Comparison of ENCODE assay signal across 18 mouse cellular contexts in the genomic region with DNA sequence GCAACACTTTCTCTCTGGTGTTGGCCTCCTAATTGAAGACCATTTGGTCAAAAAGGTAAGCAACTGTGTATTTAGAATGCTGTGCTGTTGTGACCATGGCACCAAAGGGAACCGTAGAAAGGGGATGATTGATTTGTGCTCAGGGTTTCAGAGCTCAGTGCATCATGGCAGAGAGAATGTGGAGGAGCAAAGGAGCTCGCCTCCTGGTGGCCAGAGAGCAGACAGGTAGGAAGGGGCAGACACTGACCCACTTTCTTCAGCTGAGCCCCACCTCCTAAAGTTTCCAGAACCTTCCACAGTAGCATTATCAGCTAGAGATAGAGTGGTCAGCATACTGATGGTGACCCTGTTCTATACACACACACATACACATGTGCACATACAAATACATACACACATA. TPM values are rescaled to one million over a fixed set of nuclear protein-coding genes. Genes with fewer than 3 reads are reported as not detected.
DNase-seq lines count a peak whose midpoint lies in the region; ATAC-seq and TF ChIP-seq lines count a peak whose summit lies in the region.
"Had no signal": no experiment of that assay in that cellular context is flagged by ENCODE, and none has a peak within 500 bp of the region (broad histone marks: within the 10 kb centered on the region; RNA-seq: fewer than 3 reads in every experiment).

No protein-coding gene starts in this region.

- TF ChIP-seq EP300 in MEL (IDR thresholded peaks at IDR 0.05; ENCODE audit: low read depth in 1 of 2, low read length in 2 of 2): no peak

- H3K9me3 ChIP-seq in forebrain, postnatal 0 days (ENCODE audit: low read length): no peaks in the 10 kb centered on the region
- H3K9me3 ChIP-seq in forebrain, embryonic 11.5 days (ENCODE audit: control insufficient read depth, low read length): no peaks in the 10 kb centered on the region
- no peaks in the 10 kb centered on the region for H3K9me3 ChIP-seq in MEL (replicated peaks; ENCODE audit: insufficient read depth, low read length)
- no peaks in the 10 kb centered on the region for H3K9me3 ChIP-seq in heart, embryonic 11.5 days (replicated peaks; ENCODE audit: control insufficient read depth, low read length)
- H3K9me3 ChIP-seq: embryonic facial prominence, embryonic 10.5 days; forebrain, embryonic 10.5 days; hindbrain, embryonic 15.5 days; midbrain, embryonic 12.5 days had no signal

- no peak for DNase-seq in forebrain, postnatal 0 days
- no peak for DNase-seq in forebrain, embryonic 11.5 days (ENCODE audit: low spot score)
- DNase-seq in lung, adult 2 months: no peak
- no peak for DNase-seq in lung, postnatal 36 days
- peak; percentile 33 for DNase-seq in MEL (ENCODE audit: low read depth, low spot score)
- DNase-seq in spleen, postnatal 14 days (ENCODE audit: low spot score in 2 of 2): no peak
- DNase-seq: cerebellum, adult 9-10 months; heart, adult 11 months; heart, postnatal 10 days; kidney, adult 9 months; left cerebral cortex, postnatal 4 days; right cerebral cortex, postnatal 14 days had no signal

- TF ChIP-seq CTCF in forebrain, postnatal 0 days (IDR thresholded peaks at IDR 0.05; ENCODE audit: low read depth): peak; percentile 47
- TF ChIP-seq CTCF in lung, adult 2 months (IDR thresholded peaks at IDR 0.05; ENCODE audit: insufficient read depth, low read length): 0 out of 2 replicates have a peak, but pooled peaks have one; percentile 15
- peak; percentile 54 to 67 (median 66) for TF ChIP-seq CTCF in MEL (IDR thresholded peaks at IDR 0.05 in 2 of 3, conservative IDR thresholded peaks at IDR 0.05 in 1 of 3; ENCODE audit: control insufficient read depth in 1 of 3, insufficient read depth in 1 of 3, low read depth in 2 of 3, low read length in 3 of 3, poor library complexity in 1 of 3, severe bottlenecking in 1 of 3)

- no peaks in the 10 kb centered on the region for H3K4me1 ChIP-seq in forebrain, postnatal 0 days (ENCODE audit: insufficient read depth)
- no peaks in the 10 kb centered on the region for H3K4me1 ChIP-seq in forebrain, embryonic 11.5 days (replicated peaks; ENCODE audit: control insufficient read depth, insufficient read depth, low read length)
- no peaks in the 10 kb centered on the region for H3K4me1 ChIP-seq in lung, adult 2 months (ENCODE audit: control insufficient read depth, insufficient read depth, low read length)
- no peaks in the 10 kb centered on the region for H3K4me1 ChIP-seq in MEL (ENCODE audit: control insufficient read depth in 1 of 2, insufficient read depth in 2 of 2, low read length in 2 of 2)
- no peaks in the 10 kb centered on the region for H3K4me1 ChIP-seq in heart, embryonic 11.5 days (ENCODE audit: control insufficient read depth, insufficient read depth, low read length)
- H3K4me1 ChIP-seq: embryonic facial prominence, embryonic 10.5 days; hindbrain, embryonic 15.5 days; midbrain, embryonic 12.5 days had no signal

- 80% methylated on average over 2 of the region's 2 CpGs for WGBS in forebrain, postnatal 0 days
- WGBS in forebrain, embryonic 11.5 days: 77% methylated on average over 2 of the region's 2 CpGs
- 68% methylated on average over 2 of the region's 2 CpGs for WGBS in lung, adult 2 months
- WGBS in heart, embryonic 11.5 days (ENCODE audit: insufficient replicate concordance): 73% methylated on average over 2 of the region's 2 CpGs

- TF ChIP-seq POLR2A in lung, adult 2 months (IDR thresholded peaks at IDR 0.05; ENCODE audit: borderline replicate concordance, extremely low read depth, low read depth, low read length): no peak
- TF ChIP-seq POLR2A in MEL (IDR thresholded peaks at IDR 0.05; ENCODE audit: control insufficient read depth in 1 of 2, insufficient read depth in 1 of 2, low read depth in 1 of 2, low read length in 2 of 2, poor library complexity in 1 of 2): no peak

- H3K27me3 ChIP-seq in forebrain, postnatal 0 days (ENCODE audit: insufficient read depth, low read length): no peaks in the 10 kb centered on the region
- no peaks in the 10 kb centered on the region for H3K27me3 ChIP-seq in forebrain, embryonic 11.5 days (ENCODE audit: control insufficient read depth, insufficient read depth, low read length)
- H3K27me3 ChIP-seq in MEL (ENCODE audit: control insufficient read depth in 1 of 2, insufficient read depth in 2 of 2, low read length in 2 of 2): no peaks in the 10 kb centered on the region; a peak in 1 of 4 replicates
- no peaks in the 10 kb centered on the region for H3K27me3 ChIP-seq in heart, embryonic 11.5 days (ENCODE audit: control insufficient read depth, insufficient read depth, low read length)
- H3K27me3 ChIP-seq: hindbrain, embryonic 15.5 days; midbrain, embryonic 12.5 days had no signal

- no peaks in the 10 kb centered on the region for H3K36me3 ChIP-seq in forebrain, postnatal 0 days (ENCODE audit: insufficient read depth)
- H3K36me3 ChIP-seq in forebrain, embryonic 11.5 days (ENCODE audit: control insufficient read depth, insufficient read depth, low read length): no peaks in the 10 kb centered on the region
- H3K36me3 ChIP-seq in MEL (ENCODE audit: control insufficient read depth in 1 of 2, insufficient read depth in 2 of 2, low read length in 2 of 2): no peaks in the 10 kb centered on the region
- no peaks in the 10 kb centered on the region for H3K36me3 ChIP-seq in heart, embryonic 11.5 days (ENCODE audit: control insufficient read depth, insufficient read depth, low read length)
- H3K36me3 ChIP-seq: embryonic facial prominence, embryonic 10.5 days; forebrain, embryonic 10.5 days; hindbrain, embryonic 15.5 days; midbrain, embryonic 12.5 days had no signal

- peak; percentile 58 for TF ChIP-seq RAD21 in MEL (IDR thresholded peaks at IDR 0.05; ENCODE audit: low read depth, low read length)

- H3K9ac ChIP-seq in forebrain, postnatal 0 days: no peak overlapping the region
- no peak overlapping the region for H3K9ac ChIP-seq in forebrain, embryonic 11.5 days (ENCODE audit: low read length)
- H3K9ac ChIP-seq in MEL (ENCODE audit: control insufficient read depth, low read depth, low read length, poor library complexity, severe bottlenecking): no peak overlapping the region
- H3K9ac ChIP-seq in heart, embryonic 11.5 days (ENCODE audit: low read depth, low read length): no peak overlapping the region
- H3K9ac ChIP-seq: hindbrain, embryonic 15.5 days; midbrain, embryonic 12.5 days had no signal

- H3K27ac ChIP-seq in forebrain, postnatal 0 days (ENCODE audit: low read depth, low read length): no peak overlapping the region
- H3K27ac ChIP-seq in forebrain, embryonic 11.5 days (ENCODE audit: low read depth, low read length): no peak overlapping the region
- no peak overlapping the region for H3K27ac ChIP-seq in MEL (ENCODE audit: control insufficient read depth, low read depth, low read length)
- no peak overlapping the region for H3K27ac ChIP-seq in heart, embryonic 11.5 days (ENCODE audit: low read depth, low read length)
- H3K27ac ChIP-seq: embryonic facial prominence, embryonic 10.5 days; forebrain, embryonic 10.5 days; hindbrain, embryonic 15.5 days; midbrain, embryonic 12.5 days had no signal

- H3K4me3 ChIP-seq in forebrain, postnatal 0 days (ENCODE audit: low read depth, low read length): no peak overlapping the region
- no peak overlapping the region for H3K4me3 ChIP-seq in forebrain, embryonic 11.5 days (ENCODE audit: low read depth, low read length)
- no peak overlapping the region for H3K4me3 ChIP-seq in lung, adult 2 months (replicated peaks; ENCODE audit: extremely low read depth, low read depth, low read length)
- no peak overlapping the region for H3K4me3 ChIP-seq in MEL (ENCODE audit: control insufficient read depth in 1 of 2, insufficient read depth in 1 of 2, low read depth in 2 of 2, low read length in 2 of 2)
- H3K4me3 ChIP-seq in heart, embryonic 11.5 days (ENCODE audit: low read depth, low read length): no peak overlapping the region
- H3K4me3 ChIP-seq: embryonic facial prominence, embryonic 10.5 days; forebrain, embryonic 10.5 days; hindbrain, embryonic 15.5 days; midbrain, embryonic 12.5 days had no signal

- no peak overlapping the region for H3K4me2 ChIP-seq in forebrain, postnatal 0 days (ENCODE audit: low read depth)
- no peak overlapping the region for H3K4me2 ChIP-seq in forebrain, embryonic 11.5 days (ENCODE audit: low read depth, low read length, severe bottlenecking)
- H3K4me2 ChIP-seq in heart, embryonic 11.5 days: no peak overlapping the region
- H3K4me2 ChIP-seq: hindbrain, embryonic 15.5 days; midbrain, embryonic 12.5 days had no signal

- H3K79me2 ChIP-seq in MEL (ENCODE audit: control insufficient read depth, insufficient read depth, low read length, poor library complexity): no peaks in the 10 kb centered on the region

- ATAC-seq in forebrain, postnatal 0 days: no peak
- no peak for ATAC-seq in forebrain, embryonic 11.5 days (replicated peaks; ENCODE audit: low FRiP score)
- ATAC-seq in megakaryocyte progenitor cell, adult 5-6 weeks (replicated peaks; ENCODE audit: poor library complexity): peak; percentile 42; the same call in 1 of the 2 replicates
- no peak for ATAC-seq in heart, embryonic 11.5 days (replicated peaks; ENCODE audit: insufficient number of reproducible peaks, low FRiP score, low TSS enrichment)

TF ChIP-seq in MEL, 35 proteins besides CTCF, POLR2A, EP300 and RAD21:
- TF ChIP-seq MAFK (IDR thresholded peaks at IDR 0.05; ENCODE audit: borderline replicate concordance, low read depth, low read length) (no peak), GABPA (IDR thresholded peaks at IDR 0.05; ENCODE audit: low read depth, low read length) (no peak), ZC3H11A (IDR thresholded peaks at IDR 0.05; ENCODE audit: low read depth, low read length) (peak; percentile 66; the same call in 1 of the 2 replicates), NELFE (IDR thresholded peaks at IDR 0.05; ENCODE audit: low read depth, low read length) (no peak), SMC3 (IDR thresholded peaks at IDR 0.05; ENCODE audit: low read depth, low read length) (peak; percentile 84), CHD1 (IDR thresholded peaks at IDR 0.05; ENCODE audit: low read depth, low read length) (no peak), ZNF384 (IDR thresholded peaks at IDR 0.05; ENCODE audit: low read depth, low read length) (no peak)

RNA-seq across cellular contexts. Expression of a gene that starts 21.3 kb away (rescaled TPM):
- total RNA-seq in forebrain, postnatal 0 days (2014; rRNA removed): not detected in 2 replicates
- not detected in 2 replicates for polyA plus RNA-seq in forebrain, postnatal 0 days (2015; fragmentation: Nextera tagmentation; extraction: Ambion mirVana)
- polyA plus RNA-seq in forebrain, embryonic 11.5 days (2014; fragmentation: Nextera tagmentation; extraction: Ambion mirVana): 0.41 TPM in 1 of 2 replicates, not detected in the other
- 0.13 TPM in 1 of 2 replicates, not detected in the other for polyA plus RNA-seq in lung, adult 2 months (2012; rRNA removed)
- total RNA-seq in MEL (2012; rRNA removed): not detected in 2 replicates
- not detected for polyA plus RNA-seq in MEL (2012; ENCODE audit: insufficient read depth in 1 of 2, insufficient read length in 2 of 2, low read depth in 1 of 2, low replicate concordance in 2 of 2, missing spikeins in 1 of 2)
- total RNA-seq in megakaryocyte progenitor cell, adult 5-6 weeks (2015): 149 and 237 TPM in 2 replicates
- total RNA-seq in megakaryocyte progenitor cell, adult 5-6 weeks (2017): 92.7 and 139 TPM in 2 replicates
- 0.19 TPM in 1 of 2 replicates, not detected in the other for polyA plus RNA-seq in heart, embryonic 11.5 days (2014; fragmentation: Nextera tagmentation; extraction: Ambion mirVana)
- total RNA-seq: heart, postnatal 10 days; left cerebral cortex, postnatal 4 days had no signal
- polyA plus RNA-seq: embryonic facial prominence, embryonic 10.5 days; forebrain, embryonic 10.5 days; hindbrain, embryonic 15.5 days; midbrain, embryonic 12.5 days had no signal

Comparison
In these comparisons a context has a peak if more than half of its experiments do, and no peak if none do; other contexts are left out.
1. CTCF ChIP-seq: peak in every context shown above with its lines; median percentile 66 in MEL; 47 in forebrain, postnatal 0 days; 15 in lung, adult 2 months.